Mouse (Mus musculus) lung, postnatal 0 days (tissue): ENCODE measurements at regions not wholly inside any gene's neighbourhood (a gene's known extent, or its start where the extent isn't known, plus 50 kb on each side); places are given as distances from the start of the nearest gene placed in this dataset.

Source experiments
- CTCF ChIP-seq: IDR thresholded peaks from 2 replicates; pipeline ENCODE4 v1.5.1; 2016; ENCODE audit warnings: antibody characterized with exemption, mild to moderate bottlenecking
- EP300 ChIP-seq: IDR thresholded peaks from 2 replicates; pipeline ENCODE4 v1.6.1; 2016; ENCODE audit warnings: antibody characterized with exemption, mild to moderate bottlenecking, control low read depth

GRCm38 (mm10) chr8:34474593-34474992, 363.1 kb upstream of the Gm10131 start:
- TF ChIP-seq CTCF, result no peak
- TF ChIP-seq EP300, result 0 out of 2 replicates have a peak, but pooled peaks have one; percentile 15
